Mouse (Mus musculus): ENCODE results near the gene Nrbf2. TPM values are rescaled to one million over a fixed set of nuclear protein-coding genes. Genes with fewer than 3 reads are reported as not detected.

Nrbf2 gene
- total RNA-seq, 2 experiments from 2014 or later: 13.7 to 14.6 TPM

DNA sequence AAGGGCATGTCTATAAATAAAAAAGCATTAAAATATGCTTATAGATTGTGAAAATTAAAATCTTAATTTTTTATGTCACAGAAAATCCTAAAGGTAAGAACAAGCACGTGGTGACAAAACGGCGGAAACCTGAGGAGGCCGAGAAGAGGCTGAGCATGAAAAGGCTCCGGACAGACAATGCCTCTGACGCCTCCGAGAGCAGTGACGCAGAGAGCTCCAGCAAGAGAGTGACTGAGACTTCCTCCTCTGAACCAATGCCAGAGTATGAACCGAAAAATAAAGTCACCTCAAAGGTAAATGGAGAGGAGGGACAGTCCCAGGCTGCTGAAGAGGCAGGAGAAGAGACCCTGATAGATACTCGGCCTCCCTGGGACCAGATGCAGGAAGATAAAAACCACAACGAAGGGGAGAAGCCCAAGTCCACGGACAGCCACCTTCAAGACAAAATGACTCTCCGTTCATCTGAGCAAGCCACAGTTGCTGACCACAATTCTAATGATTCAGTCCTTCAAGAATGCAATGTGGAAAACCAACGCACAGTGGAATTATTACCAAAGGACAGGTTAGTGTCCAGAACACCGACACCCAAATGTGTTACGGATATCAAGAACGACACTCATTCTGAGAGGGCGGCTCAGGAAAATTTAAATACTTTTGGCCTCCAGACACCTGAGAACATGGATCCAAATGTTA is 66.1 kb downstream of the Nrbf2 start:
- no peak for DNase-seq (ENCODE audit: low spot score)

GRCm38 (mm10) chr10:67216872-67217271 is 68.2 kb downstream of the Nrbf2 start:
- DNase-seq (ENCODE audit: low spot score): no peak

Other genes with a start within 250 kb of the Nrbf2 start
- gene Jmjd1c, start 189.2 kb downstream of the Nrbf2 start, total RNA-seq (2021): 10 to 100 TPM; 23.5 to 25.4 TPM
- 10 to 100 TPM; 10.0 to 11.1 TPM for gene Reep3, start 188.4 kb downstream of the Nrbf2 start, total RNA-seq (2021)